Mouse (Mus musculus): Measurements from ENCODE around the gene Sh3gl1.
"Not testable (repeated sequence)": the region's sequence is repeated elsewhere in the genome, so short reads cannot be mapped to it uniquely, and the experiment has no call there.

Gene Sh3gl1

GRCm38 (mm10) chr17:56036176-56036900, at the start of gene Sh3gl1:
Gene Sh3gl1, minus strand, starts transcription at chr17:56036635.
- DNase-seq (ENCODE audit: low spot score in 2 of 2): peak; percentile 98

- peak; percentile 44 to 56 for DNase-seq (ENCODE audit: low spot score in 2 of 2)
These were observed 44.5 kb upstream of the Sh3gl1 start for GRCm38 (mm10) chr17:56080781-56081585.

GRCm38 (mm10) chr17:56079921-56080320, 43.5 kb upstream of the Sh3gl1 start:
- no peak for DNase-seq (ENCODE audit: low spot score in 2 of 2)

GRCm38 (mm10) chr17:56078880-56079795, 42.7 kb upstream of the Sh3gl1 start, which contains the start of gene Hdgfl2:
Gene Hdgfl2, plus strand, starts transcription at chr17:56079634.
- DNase-seq (ENCODE audit: low spot score in 2 of 2): peak; percentile 100

- not testable (repeated sequence) for DNase-seq (ENCODE audit: low spot score in 2 of 2)
These were observed 41.9 kb upstream of the Sh3gl1 start for GRCm38 (mm10) chr17:56078361-56078760.

GRCm38 (mm10) chr17:56077523-56077922, 41.1 kb upstream of the Sh3gl1 start:
- DNase-seq (ENCODE audit: low spot score in 2 of 2): no peak

- peak; percentile 98 for DNase-seq (ENCODE audit: low spot score in 2 of 2)
These were observed 38.4 kb upstream of the Sh3gl1 start, which contains the start of gene Ubxn6 for GRCm38 (mm10) chr17:56074827-56075208. Gene Ubxn6, minus strand, starts transcription at chr17:56075028.

GRCm38 (mm10) chr17:56074097-56074826, 37.8 kb upstream of the Sh3gl1 start:
- DNase-seq (ENCODE audit: low spot score in 2 of 2): peak; percentile 62 to 66

GRCm38 (mm10) chr17:56072243-56072642, 35.8 kb upstream of the Sh3gl1 start:
- DNase-seq (ENCODE audit: low spot score in 2 of 2): no peak

GRCm38 (mm10) chr17:56071126-56071525, 34.7 kb upstream of the Sh3gl1 start:
- no peak for DNase-seq (ENCODE audit: low spot score in 2 of 2)

GRCm38 (mm10) chr17:56069066-56069465, 32.6 kb upstream of the Sh3gl1 start:
- no peak for DNase-seq (ENCODE audit: low spot score in 2 of 2)

- DNase-seq (ENCODE audit: low spot score in 2 of 2): no peak
These were observed 30.0 kb upstream of the Sh3gl1 start for GRCm38 (mm10) chr17:56066451-56066850.

- not testable (repeated sequence) for DNase-seq (ENCODE audit: low spot score in 2 of 2)
These were observed 29.3 kb upstream of the Sh3gl1 start for GRCm38 (mm10) chr17:56065715-56066114.

- no peak for DNase-seq (ENCODE audit: low spot score in 2 of 2)
These were observed 25.6 kb upstream of the Sh3gl1 start for GRCm38 (mm10) chr17:56062081-56062480.

- no peak for DNase-seq (ENCODE audit: low spot score in 2 of 2)
These were observed 21.1 kb upstream of the Sh3gl1 start for GRCm38 (mm10) chr17:56057381-56058120.

GRCm38 (mm10) chr17:56055945-56056678, 19.7 kb upstream of the Sh3gl1 start:
- no peak for DNase-seq (ENCODE audit: low spot score in 2 of 2)

- DNase-seq (ENCODE audit: low spot score in 2 of 2): no peak
These were observed 18.5 kb upstream of the Sh3gl1 start for GRCm38 (mm10) chr17:56054938-56055337.

- no peak for DNase-seq (ENCODE audit: low spot score in 2 of 2)
These were observed 14.9 kb upstream of the Sh3gl1 start for GRCm38 (mm10) chr17:56051369-56051768.

- no peak for DNase-seq (ENCODE audit: low spot score in 2 of 2)
These were observed 4.4 kb upstream of the Sh3gl1 start for GRCm38 (mm10) chr17:56040857-56041163.

Measured in right cerebral cortex, postnatal 36 days (tissue).